Mouse (Mus musculus) left cerebral cortex, adult 9 months (tissue): ENCODE results near the gene Cog2.
A peak's percentile ranks its signal among the peaks of the same experiment; 100 is the strongest.

Source experiments
- DNase-seq, 2 experiments: peaks; one replicate each; pipeline ENCODE4 v3.0.0; 2022; ENCODE audit warnings: low spot score in 2 of 2

Gene Cog2

GRCm38 (mm10) chr8:124569593-124569992, 49.0 kb downstream of the Cog2 start, which contains the start of gene Agt:
Agt (minus strand) TSS chr8:124569706.
- DNase-seq, result peak in 1 of 2 experiments; percentile 61

GRCm38 (mm10) chr8:124571732-124572429, 51.3 kb downstream of the Cog2 start:
- no peak for DNase-seq

DNA sequence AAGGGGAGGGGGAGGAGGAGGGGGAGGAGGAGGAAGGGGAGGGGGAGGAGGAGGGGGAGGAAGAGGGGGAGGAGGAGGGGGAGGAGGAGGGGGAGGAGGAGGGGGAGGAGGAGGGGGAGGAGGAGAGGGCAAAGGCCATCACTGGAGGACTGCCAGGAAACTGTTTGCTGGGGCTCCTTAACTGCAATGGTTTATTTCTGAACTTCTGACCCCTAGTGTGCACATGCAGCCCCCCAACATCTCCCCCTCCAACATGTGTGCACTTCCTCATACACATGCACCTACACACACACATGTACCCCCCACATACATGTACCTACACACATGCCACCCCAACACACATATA, 51.8 kb downstream of the Cog2 start:
- no peak for DNase-seq

GRCm38 (mm10) chr8:124573552-124574340, 53.2 kb downstream of the Cog2 start:
- peak in 1 of 2 experiments; percentile 95 for DNase-seq

DNA sequence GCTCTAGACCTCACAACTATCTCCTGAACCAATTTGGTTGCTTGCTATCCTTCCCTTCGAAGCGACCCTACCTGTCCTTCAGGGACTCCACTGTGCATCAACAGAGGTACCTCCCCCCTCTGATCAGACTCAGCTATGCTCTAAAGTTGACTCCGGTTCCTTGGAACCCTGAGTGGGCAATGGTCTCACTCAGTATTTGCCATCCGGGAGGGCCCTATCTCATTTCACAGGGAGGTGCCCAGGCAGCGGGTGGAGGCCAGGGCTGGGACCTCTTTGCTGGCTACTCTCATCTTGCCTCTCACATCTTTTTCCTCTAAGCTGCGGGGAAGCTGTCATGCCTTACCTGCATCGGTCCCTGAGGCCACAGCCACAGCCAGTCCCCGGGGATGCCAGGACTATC, 55.2 kb downstream of the Cog2 start, which contains the start of gene Capn9:
Gene Capn9, plus strand, starts transcription at position 301 of the 400 bp plus-strand sequence.
- no peak for DNase-seq

DNA sequence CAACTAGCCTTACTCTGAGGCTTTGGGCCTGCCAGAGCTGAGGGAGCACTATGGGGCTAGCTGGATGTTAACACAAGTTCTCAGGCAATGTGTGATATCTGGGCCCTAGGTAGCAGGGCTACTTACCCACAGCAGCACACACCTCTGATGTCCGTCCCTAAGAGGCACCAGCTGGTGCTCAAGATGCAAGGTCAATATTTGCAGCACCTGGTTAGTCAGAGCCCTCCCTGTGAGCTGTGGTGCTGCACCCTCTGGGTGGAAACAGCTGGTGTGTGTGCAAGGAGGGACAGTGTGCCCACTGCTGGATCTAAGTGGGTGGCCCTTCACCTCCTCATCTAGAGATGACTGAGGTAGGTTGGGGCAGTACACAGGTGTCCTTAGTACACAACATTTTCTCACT, 56.2 kb downstream of the Cog2 start:
- DNase-seq, result no peak

DNA sequence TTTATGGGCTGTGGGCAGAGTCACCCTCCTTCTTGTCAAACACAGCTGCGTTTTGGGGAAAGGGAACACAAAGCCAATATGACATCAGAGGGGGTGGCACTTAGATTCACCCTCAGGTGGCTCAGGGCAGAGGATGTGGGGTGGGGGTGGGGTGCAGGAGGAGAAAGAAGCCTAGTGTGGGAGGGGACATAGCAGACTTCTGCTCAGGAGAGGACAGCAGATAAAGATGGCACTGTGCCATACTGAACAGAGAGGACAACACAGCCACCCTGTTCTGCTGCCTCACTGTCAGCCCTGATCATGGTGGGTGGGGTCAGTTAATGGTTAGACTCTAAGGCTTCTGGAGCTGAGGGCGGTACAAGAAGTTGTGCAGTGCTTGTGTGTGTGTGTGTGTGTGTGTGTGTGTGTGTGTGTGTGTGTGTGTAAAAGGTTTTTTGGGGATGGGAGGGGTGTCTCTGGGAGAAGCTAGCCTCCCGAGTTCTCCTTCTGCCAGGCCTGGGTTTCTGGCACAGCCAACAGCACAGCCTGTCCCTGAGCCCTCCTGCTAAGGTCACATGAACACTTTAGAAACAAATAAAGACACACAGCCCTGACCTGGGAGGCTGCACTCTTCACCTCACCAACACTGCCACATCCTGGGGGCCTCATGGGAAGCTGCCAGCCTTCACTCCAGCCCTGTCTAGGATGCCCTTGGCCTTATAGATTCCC, 65.3 kb downstream of the Cog2 start:
- no peak for DNase-seq

DNA sequence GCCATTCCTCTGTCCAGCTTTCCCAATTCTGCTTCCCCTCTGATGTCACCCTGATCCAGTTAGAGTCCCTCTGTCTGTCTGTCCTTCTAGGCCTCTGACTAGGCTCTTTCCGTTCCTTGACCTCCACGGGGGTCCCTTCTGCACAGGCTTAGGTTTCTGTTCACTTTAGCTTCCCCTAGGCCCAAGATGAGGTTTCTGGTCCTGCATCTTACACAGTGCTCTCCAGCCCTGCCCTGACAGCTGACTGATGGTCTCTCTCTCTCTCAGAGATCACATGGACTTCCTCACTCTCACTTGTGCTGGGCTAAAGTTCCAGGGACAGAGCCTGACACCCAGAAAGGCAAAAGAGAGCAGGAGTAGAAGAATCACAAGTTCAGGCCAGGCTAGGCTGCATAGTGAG, 66.0 kb downstream of the Cog2 start:
- no peak for DNase-seq

- DNase-seq, result no peak
Observed at GRCm38 (mm10) chr8:124589393-124589792, 68.8 kb downstream of the Cog2 start.
